ENCODE assay signal across 12 mouse cellular contexts in genomic region chr6:49823371-49823770, GRCm38 (mm10). TPM values are rescaled to one million over a fixed set of nuclear protein-coding genes. Genes with fewer than 3 reads are reported as not detected.
DNase-seq lines count a peak whose midpoint lies in the region; ATAC-seq and TF ChIP-seq lines count a peak whose summit lies in the region.
"Had no signal": no experiment of that assay in that cellular context is flagged by ENCODE, and none has a peak within 500 bp of the region (broad histone marks: within the 10 kb centered on the region; RNA-seq: fewer than 3 reads in every experiment).

No protein-coding gene starts in this region.

- H3K9ac ChIP-seq in heart, embryonic 15.5 days: no peak overlapping the region
- no peak overlapping the region for H3K9ac ChIP-seq in forebrain, embryonic 14.5 days (ENCODE audit: low read length)
- no peak overlapping the region; the same call in 1 of the 2 replicates for H3K9ac ChIP-seq in hindbrain, embryonic 16.5 days (ENCODE audit: low read depth, low read length)
- H3K9ac ChIP-seq in midbrain, postnatal 0 days (replicated peaks; ENCODE audit: low read length, poor library complexity, severe bottlenecking): no peak overlapping the region
- no peak overlapping the region for H3K9ac ChIP-seq in liver, postnatal 0 days (replicated peaks)
- H3K9ac ChIP-seq in intestine, embryonic 16.5 days (ENCODE audit: low read depth, low read length): no peak overlapping the region

- no peak overlapping the region for H3K27ac ChIP-seq in heart, embryonic 15.5 days
- no peak overlapping the region for H3K27ac ChIP-seq in forebrain, embryonic 14.5 days (ENCODE audit: low read depth, low read length)
- H3K27ac ChIP-seq in hindbrain, embryonic 16.5 days (ENCODE audit: low read depth, low read length): no peak overlapping the region
- H3K27ac ChIP-seq in midbrain, postnatal 0 days (ENCODE audit: low read depth, low read length): no peak overlapping the region
- no peak overlapping the region for H3K27ac ChIP-seq in liver, postnatal 0 days (ENCODE audit: low read depth)
- H3K27ac ChIP-seq in intestine, embryonic 16.5 days (ENCODE audit: low read length): no peak overlapping the region

- TF ChIP-seq EP300 in liver, postnatal 0 days (IDR thresholded peaks at IDR 0.05; ENCODE audit: low read depth): no peak

- peak overlapping the region; percentile 95 for H3K4me2 ChIP-seq in heart, embryonic 15.5 days
- peak overlapping the region; percentile 83; the same call in 1 of the 2 replicates for H3K4me2 ChIP-seq in forebrain, embryonic 14.5 days (ENCODE audit: low read length)
- H3K4me2 ChIP-seq in hindbrain, embryonic 16.5 days (ENCODE audit: low read length): no peak overlapping the region
- 0 out of 2 replicates have a peak overlapping the region, but pooled peaks have one; percentile 68 for H3K4me2 ChIP-seq in midbrain, postnatal 0 days (ENCODE audit: low read depth, low read length, poor library complexity, severe bottlenecking)
- H3K4me2 ChIP-seq in liver, postnatal 0 days (ENCODE audit: low read depth, low read length): no peak overlapping the region
- H3K4me2 ChIP-seq in intestine, embryonic 16.5 days (ENCODE audit: low read depth, low read length): no peak overlapping the region

- 10% methylated on average over 15 of the region's 15 CpGs for WGBS in heart, embryonic 15.5 days
- 7% methylated on average over 15 of the region's 15 CpGs for WGBS in forebrain, embryonic 14.5 days
- 11% methylated on average over 15 of the region's 15 CpGs for WGBS in hindbrain, embryonic 16.5 days
- WGBS in midbrain, postnatal 0 days: 9% methylated on average over 15 of the region's 15 CpGs
- WGBS in liver, postnatal 0 days (ENCODE audit: insufficient replicate concordance): 12% methylated on average over 15 of the region's 15 CpGs
- 8% methylated on average over 15 of the region's 15 CpGs for WGBS in intestine, embryonic 16.5 days

- no peaks in the 10 kb centered on the region for H3K36me3 ChIP-seq in heart, embryonic 15.5 days
- H3K36me3 ChIP-seq in forebrain, embryonic 14.5 days (ENCODE audit: control insufficient read depth, insufficient read depth, low read length): no peaks in the 10 kb centered on the region
- no peaks in the 10 kb centered on the region for H3K36me3 ChIP-seq in hindbrain, embryonic 16.5 days (ENCODE audit: control insufficient read depth, insufficient read depth, low read length)
- no peaks in the 10 kb centered on the region for H3K36me3 ChIP-seq in midbrain, postnatal 0 days (ENCODE audit: insufficient read depth, low read length)
- H3K36me3 ChIP-seq in liver, postnatal 0 days (replicated peaks; ENCODE audit: insufficient read depth, low read length): no peaks in the 10 kb centered on the region
- H3K36me3 ChIP-seq in intestine, embryonic 16.5 days (ENCODE audit: control insufficient read depth, insufficient read depth, low read length): no peaks in the 10 kb centered on the region

- H3K9me3 ChIP-seq in heart, embryonic 15.5 days (replicated peaks): no peaks in the 10 kb centered on the region
- no peaks in the 10 kb centered on the region for H3K9me3 ChIP-seq in forebrain, embryonic 14.5 days (replicated peaks; ENCODE audit: control insufficient read depth, low read length)
- H3K9me3 ChIP-seq in hindbrain, embryonic 16.5 days (ENCODE audit: control insufficient read depth, low read length): no peaks in the 10 kb centered on the region
- no peaks in the 10 kb centered on the region for H3K9me3 ChIP-seq in midbrain, postnatal 0 days (ENCODE audit: low read length)
- no peaks in the 10 kb centered on the region for H3K9me3 ChIP-seq in liver, postnatal 0 days (ENCODE audit: low read length)
- H3K9me3 ChIP-seq in intestine, embryonic 16.5 days (ENCODE audit: control insufficient read depth, low read length): no peaks in the 10 kb centered on the region

- H3K4me3 ChIP-seq in heart, embryonic 15.5 days: peak overlapping the region; percentile 56
- H3K4me3 ChIP-seq in forebrain, embryonic 14.5 days (ENCODE audit: low read depth, low read length): peak overlapping the region; percentile 16
- H3K4me3 ChIP-seq in hindbrain, embryonic 16.5 days (ENCODE audit: low read length): peak overlapping the region; percentile 48
- H3K4me3 ChIP-seq in midbrain, postnatal 0 days (ENCODE audit: low read depth, low read length): peak overlapping the region; percentile 11; the same call in 1 of the 2 replicates
- H3K4me3 ChIP-seq in liver, postnatal 0 days (ENCODE audit: low read depth, low read length): no peak overlapping the region
- no peak overlapping the region for H3K4me3 ChIP-seq in intestine, embryonic 16.5 days (ENCODE audit: low read length)

- no peak for DNase-seq in heart, adult 9 months (ENCODE audit: low spot score in 2 of 2)
- DNase-seq in forebrain, embryonic 14.5 days (ENCODE audit: low spot score): no peak
- no peak for DNase-seq in midbrain, postnatal 0 days (ENCODE audit: low spot score)
- DNase-seq in liver, postnatal 0 days: no peak
- no peak for DNase-seq in layer of hippocampus, adult 9-10 months (ENCODE audit: low spot score)
- DNase-seq: adrenal gland, adult 8-10 months; lung, adult 2 months; right cerebral cortex, postnatal 25 days had no signal

- ATAC-seq in heart, embryonic 15.5 days (replicated peaks; ENCODE audit: insufficient number of reproducible peaks, insufficient read depth, low FRiP score, low read depth): no peak
- ATAC-seq in forebrain, embryonic 14.5 days: no peak
- ATAC-seq in hindbrain, embryonic 16.5 days: no peak
- no peak for ATAC-seq in midbrain, postnatal 0 days (ENCODE audit: low FRiP score)
- ATAC-seq in liver, postnatal 0 days: no peak
- ATAC-seq in intestine, embryonic 16.5 days: no peak
- ATAC-seq: Patski had no signal

- TF ChIP-seq CTCF in midbrain, postnatal 0 days (IDR thresholded peaks at IDR 0.05): no peak
- no peak for TF ChIP-seq CTCF in liver, postnatal 0 days (IDR thresholded peaks at IDR 0.05; ENCODE audit: low read depth)

- H3K4me1 ChIP-seq in heart, embryonic 15.5 days (replicated peaks): peaks cover 13% of the 10 kb centered on the region
- H3K4me1 ChIP-seq in forebrain, embryonic 14.5 days (ENCODE audit: control insufficient read depth, insufficient read depth, low read length): peaks cover 5% of the 10 kb centered on the region; the same call in 1 of the 2 replicates
- peaks cover 11% of the 10 kb centered on the region for H3K4me1 ChIP-seq in hindbrain, embryonic 16.5 days (ENCODE audit: control insufficient read depth, insufficient read depth, low read depth, low read length)
- H3K4me1 ChIP-seq in midbrain, postnatal 0 days (ENCODE audit: insufficient read depth, low read length): 0 out of 2 replicates have a peak, but pooled peaks cover 4% of the 10 kb centered on the region
- peaks cover 8% of the 10 kb centered on the region; the same call in 1 of the 2 replicates for H3K4me1 ChIP-seq in liver, postnatal 0 days (ENCODE audit: insufficient read depth)
- peaks cover 11% of the 10 kb centered on the region for H3K4me1 ChIP-seq in intestine, embryonic 16.5 days (ENCODE audit: control insufficient read depth, insufficient read depth, low read length)

- peaks cover 73% of the 10 kb centered on the region for H3K27me3 ChIP-seq in heart, embryonic 15.5 days
- peaks cover 47% of the 10 kb centered on the region for H3K27me3 ChIP-seq in forebrain, embryonic 14.5 days (replicated peaks; ENCODE audit: control insufficient read depth, insufficient read depth, low read length)
- peaks cover 21% of the 10 kb centered on the region for H3K27me3 ChIP-seq in hindbrain, embryonic 16.5 days (replicated peaks; ENCODE audit: control insufficient read depth, insufficient read depth, low read length)
- peaks cover 15% of the 10 kb centered on the region for H3K27me3 ChIP-seq in midbrain, postnatal 0 days (ENCODE audit: insufficient read depth, low read length)
- H3K27me3 ChIP-seq in liver, postnatal 0 days (ENCODE audit: insufficient read depth, low read length): peaks cover 61% of the 10 kb centered on the region
- peaks cover 28% of the 10 kb centered on the region for H3K27me3 ChIP-seq in intestine, embryonic 16.5 days (replicated peaks; ENCODE audit: control insufficient read depth, insufficient read depth, low read length)

RNA-seq across cellular contexts. Expression of gene Npy, which starts 0.9 kb away (rescaled TPM):
- 2.3 and 5.7 TPM in 2 replicates for polyA plus RNA-seq in heart, embryonic 15.5 days (2015; fragmentation: Nextera tagmentation; extraction: Ambion mirVana)
- polyA plus RNA-seq in forebrain, embryonic 14.5 days (2014; fragmentation: Nextera tagmentation; extraction: Ambion mirVana): 107 and 115 TPM in 2 replicates
- polyA plus RNA-seq in hindbrain, embryonic 16.5 days (2015; fragmentation: Nextera tagmentation; extraction: Ambion mirVana): 161 and 167 TPM in 2 replicates
- total RNA-seq in midbrain, postnatal 0 days (2014; rRNA removed): 93.2 and 131 TPM in 2 replicates
- polyA plus RNA-seq in midbrain, postnatal 0 days (2015; fragmentation: Nextera tagmentation; extraction: Ambion mirVana): 130 and 133 TPM in 2 replicates
- 0.27 and 0.48 TPM in 2 replicates for polyA plus RNA-seq in liver, postnatal 0 days (2015; fragmentation: Nextera tagmentation; extraction: Ambion mirVana)
- polyA plus RNA-seq in intestine, embryonic 16.5 days (2015; fragmentation: Nextera tagmentation; extraction: Ambion mirVana): 4.9 and 6.5 TPM in 2 replicates
- polyA plus RNA-seq: Patski had no signal

Comparison
In these comparisons a context has a peak if more than half of its experiments do, and no peak if none do; other contexts are left out.
1. H3K4me2 ChIP-seq: peak in heart, embryonic 15.5 days (single experiment), forebrain, embryonic 14.5 days (single experiment) and midbrain, postnatal 0 days (single experiment); none in hindbrain, embryonic 16.5 days (single experiment), liver, postnatal 0 days (single experiment) and intestine, embryonic 16.5 days (single experiment).
2. H3K4me3 ChIP-seq: peak in heart, embryonic 15.5 days (single experiment), forebrain, embryonic 14.5 days (single experiment), hindbrain, embryonic 16.5 days (single experiment) and midbrain, postnatal 0 days (single experiment); none in liver, postnatal 0 days (single experiment) and intestine, embryonic 16.5 days (single experiment).
3. RNA of gene Npy, which starts 0.9 kb away (polyA plus RNA-seq): 161 to 167 TPM in hindbrain, embryonic 16.5 days, 130 to 133 TPM in midbrain, postnatal 0 days and 107 to 115 TPM in forebrain, embryonic 14.5 days; 4.9 to 6.5 TPM in intestine, embryonic 16.5 days, 2.3 to 5.7 TPM in heart, embryonic 15.5 days and 0.27 to 0.48 TPM in liver, postnatal 0 days; every median in the first group is over 10 times any median in the second.